Mouse (Mus musculus) small intestine, adult 2 months (tissue): ENCODE results near the gene Leprot.

Source experiments
- CTCF ChIP-seq: fragments of 200-500 bp; IDR thresholded peaks from 2 replicates; pipeline ENCODE4 v1.5.1; 2012; ENCODE audit warnings: low read depth, mild to moderate bottlenecking, control low read depth, inconsistent platforms, low read length, moderate library complexity, mixed read lengths; ENCODE audit not compliant: insufficient replicate concordance, insufficient read length; ENCODE audit errors: extremely low read depth
- POLR2A ChIP-seq: fragments of 200-500 bp; IDR thresholded peaks from 2 replicates; pipeline ENCODE4 v1.6.1; 2012; ENCODE audit warnings: low read depth, mild to moderate bottlenecking, control low read depth, inconsistent platforms, low read length, moderate library complexity

DNA sequence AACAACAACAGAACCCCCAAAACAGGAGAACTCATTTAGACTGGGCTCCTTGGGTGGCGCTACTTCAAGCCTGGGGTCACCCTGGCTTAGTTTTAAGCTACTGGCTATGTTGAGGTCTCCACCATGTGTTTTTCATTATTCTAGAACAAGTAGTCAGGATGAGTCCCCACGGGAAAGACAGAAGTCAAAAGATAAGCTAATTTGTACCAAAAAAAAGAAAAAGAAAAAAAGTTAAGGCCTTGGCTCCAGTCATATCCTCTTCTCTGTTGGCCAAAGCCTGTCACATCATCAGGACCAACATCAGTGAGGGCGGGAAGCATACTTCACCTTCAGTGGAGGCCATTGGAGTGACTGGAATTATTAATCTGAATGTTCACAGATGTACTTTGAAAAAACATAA, 37.3 kb downstream of the Leprot start:
- TF ChIP-seq CTCF (no peak), POLR2A (no peak)
